Mouse (Mus musculus) hindbrain, embryonic 16.5 days (tissue): ENCODE results near the gene Ltc4s. TPM values are rescaled to one million over a fixed set of nuclear protein-coding genes. Genes with fewer than 3 reads are reported as not detected.

Experiments used
- microRNA-seq: library from miRNA; unstranded; fragments of <30 nt; microRNA quantifications from one replicate; pipeline ENCODE4, GENCODE M21; 2017
- polyA plus RNA-seq: library from polyadenylated mRNA; unstranded; fragments of >200 nt; fragmentation: Nextera tagmentation; extraction: Ambion mirVana; gene quantifications from 2 replicates; pipeline ENCODE4 v1.2.1, GENCODE M21; 2015

Ltc4s gene
- polyA plus RNA-seq, 1 experiment from 2014 or later, result 3.4 TPM

Small RNAs within 50 kb of the gene (microRNA-seq; reads per million reads assigned to microRNA genes)
- gene Mir6919, result 1.2 reads per million

Other genes starting within 250 kb of the Ltc4s start
- 32.6 and 46.6 TPM in 2 replicates for gene Rnf130, start 213.3 kb downstream of the Ltc4s start, polyA plus RNA-seq
- gene Tbc1d9b, start 107.2 kb downstream of the Ltc4s start, polyA plus RNA-seq, result 36.0 and 41.9 TPM in 2 replicates
- 33.2 and 39.1 TPM in 2 replicates for gene Mrnip, start 64.2 kb downstream of the Ltc4s start, polyA plus RNA-seq
- 448 and 480 TPM in 2 replicates for gene Sqstm1, start 27.8 kb downstream of the Ltc4s start, polyA plus RNA-seq
- 15.6 and 30.9 TPM in 2 replicates for gene Mgat4b, start 27.7 kb downstream of the Ltc4s start, polyA plus RNA-seq
- gene Maml1, start 53.7 kb upstream of the Ltc4s start, polyA plus RNA-seq, result 1.9 and 2.3 TPM in 2 replicates
- gene Canx, start 87.1 kb upstream of the Ltc4s start, polyA plus RNA-seq, result 303 and 304 TPM in 2 replicates
- gene Cby3, start 115.8 kb upstream of the Ltc4s start, polyA plus RNA-seq, result 0.86 and 2.6 TPM in 2 replicates
- gene Hnrnph1, start 138.4 kb upstream of the Ltc4s start, polyA plus RNA-seq, result 384 and 414 TPM in 2 replicates
- gene Rufy1, start 192.5 kb upstream of the Ltc4s start, polyA plus RNA-seq, result 23.5 and 25.1 TPM in 2 replicates